Mouse (Mus musculus) kidney, embryonic 16.5 days (tissue): ENCODE results near the gene Trp53tg5. TPM values are rescaled to one million over a fixed set of nuclear protein-coding genes. Genes with fewer than 3 reads are reported as not detected.
A peak's percentile ranks its signal among the peaks of the same experiment; 100 is the strongest.

Experiments used
- ATAC-seq: fragments of 200-750 bp; cut with Nextera tagmentation; 2 replicates; pipeline ENCODE4 v1.8.0; 2017; ENCODE audit warnings: moderate TSS enrichment; ENCODE audit not compliant: low FRiP score, low TSS enrichment
- H3K27ac ChIP-seq: fragments of 300-500 bp; sonication (generic); 2 replicates; pipeline ENCODE4 v1.5.1; 2014; ENCODE audit warnings: low read length
- H3K27me3 ChIP-seq: fragments of 300-500 bp; sonication (generic); 2 replicates; pipeline ENCODE4 v1.6.1; 2014; ENCODE audit warnings: low read length, control low read depth, mixed read lengths; ENCODE audit not compliant: insufficient read depth
- H3K36me3 ChIP-seq: fragments of 300-500 bp; sonication (generic); 2 replicates; pipeline ENCODE4 v1.6.1; 2014; ENCODE audit warnings: low read length, control low read depth, mixed read lengths; ENCODE audit not compliant: insufficient read depth
- H3K4me1 ChIP-seq: fragments of 300-500 bp; sonication (generic); 2 replicates; pipeline ENCODE4 v1.6.1; 2014; ENCODE audit warnings: low read length, control low read depth, mixed read lengths; ENCODE audit not compliant: insufficient read depth
- H3K4me2 ChIP-seq: fragments of 300-500 bp; sonication (generic); replicated peaks from 2 replicates; pipeline ENCODE4 v1.6.1; 2014; ENCODE audit warnings: low read depth, low read length
- H3K4me3 ChIP-seq: fragments of 300-500 bp; sonication (generic); 2 replicates; pipeline ENCODE4 v1.5.1; 2014; ENCODE audit warnings: mild to moderate bottlenecking, low read length
- H3K9ac ChIP-seq: fragments of 300-500 bp; sonication (generic); replicated peaks from 2 replicates; pipeline ENCODE4 v1.6.1; 2014; ENCODE audit warnings: low read length
- H3K9me3 ChIP-seq: fragments of 300-500 bp; sonication (generic); 2 replicates; pipeline ENCODE4 v1.6.1; 2016; ENCODE audit warnings: low read length, control low read depth
- WGBS: fragments of 180-500 bp; shearing (Covaris S2); extraction: QIAGEN DNeasy Blood & Tissue Kit; methylation state at CpG from one replicate; pipeline ENCODE4 v1.1.7; 2014; 5-methylcytosine and 5-hydroxymethylcytosine counted together
- polyA plus RNA-seq: library from polyadenylated mRNA; unstranded; fragments of >200 nt; fragmentation: Nextera tagmentation; extraction: Ambion mirVana; gene quantifications from 2 replicates; pipeline ENCODE4 v1.2.1, GENCODE M21; 2015

Trp53tg5 gene
- polyA plus RNA-seq, 1 experiment from 2014 or later, result not detected

GRCm38 (mm10) chr2:164443460-164444000, 30.0 kb downstream of the Trp53tg5 start, which contains the start of gene Sdc4:
Gene Sdc4 (minus strand): TSS chr2:164443887.
- H3K9me3 ChIP-seq, result no peaks in the 10 kb centered on the region
- H3K4me2 ChIP-seq, result peak within 1 kb of the TSS; percentile 58
- H3K4me3 ChIP-seq, result peak within 1 kb of the TSS; percentile 76
- H3K9ac ChIP-seq, result peak within 1 kb of the TSS; percentile 82
- H3K4me1 ChIP-seq, result peaks cover 38% of the 10 kb centered on the region
- no peaks in the 10 kb centered on the region for H3K27me3 ChIP-seq
- no peaks in the 10 kb centered on the region for H3K36me3 ChIP-seq
- 8% methylated on average over 18 of the region's 18 CpGs for WGBS
- no peak for ATAC-seq
- H3K27ac ChIP-seq, result peak within 1 kb of the TSS; percentile 87

GRCm38 (mm10) chr2:164443051-164443437, 30.5 kb downstream of the Trp53tg5 start:
- peak; percentile 95 for ATAC-seq
- H3K36me3 ChIP-seq, result no peaks in the 10 kb centered on the region
- peak overlapping the region; percentile 76 for H3K4me3 ChIP-seq
- H3K27me3 ChIP-seq, result no peaks in the 10 kb centered on the region
- H3K9ac ChIP-seq, result peak overlapping the region; percentile 82
- peak overlapping the region; percentile 87 for H3K27ac ChIP-seq
- 0% methylated on average over 26 of the region's 26 CpGs for WGBS
- peaks cover 42% of the 10 kb centered on the region for H3K4me1 ChIP-seq
- H3K9me3 ChIP-seq, result no peaks in the 10 kb centered on the region
- H3K4me2 ChIP-seq, result peak overlapping the region; percentile 58

GRCm38 (mm10) chr2:164442315-164443050, 31.0 kb downstream of the Trp53tg5 start:
- no peaks in the 10 kb centered on the region for H3K9me3 ChIP-seq
- peak overlapping the region; percentile 58 for H3K4me2 ChIP-seq
- no peaks in the 10 kb centered on the region for H3K27me3 ChIP-seq
- H3K36me3 ChIP-seq, result no peaks in the 10 kb centered on the region
- peaks cover 48% of the 10 kb centered on the region for H3K4me1 ChIP-seq
- H3K4me3 ChIP-seq, result peak overlapping the region; percentile 76
- H3K27ac ChIP-seq, result peak overlapping the region; percentile 87
- 1% methylated on average over 29 of the region's 29 CpGs for WGBS
- peak; percentile 66 for ATAC-seq
- H3K9ac ChIP-seq, result peak overlapping the region; percentile 82

GRCm38 (mm10) chr2:164441731-164442130, 31.8 kb downstream of the Trp53tg5 start:
- Histone ChIP-seq H3K4me2 (peak overlapping the region; percentile 58), H3K27ac (peak overlapping the region; percentile 87), H3K4me3 (peak overlapping the region; percentile 76), H3K36me3 (no peaks in the 10 kb centered on the region), H3K9me3 (no peaks in the 10 kb centered on the region), H3K27me3 (no peaks in the 10 kb centered on the region), H3K4me1 (peaks cover 56% of the 10 kb centered on the region), H3K9ac (peak overlapping the region; percentile 82)
- ATAC-seq, result no peak
- 18% methylated on average over 7 of the region's 7 CpGs for WGBS

GRCm38 (mm10) chr2:164441155-164441554, 32.4 kb downstream of the Trp53tg5 start:
- no peak for ATAC-seq
- peaks cover 61% of the 10 kb centered on the region for H3K4me1 ChIP-seq
- no peaks in the 10 kb centered on the region for H3K27me3 ChIP-seq
- H3K4me3 ChIP-seq, result peak overlapping the region; percentile 76
- H3K9ac ChIP-seq, result peak overlapping the region; percentile 82
- no peaks in the 10 kb centered on the region for H3K36me3 ChIP-seq
- H3K4me2 ChIP-seq, result peak overlapping the region; percentile 58
- H3K27ac ChIP-seq, result peak overlapping the region; percentile 87
- 24% methylated on average over 8 of the region's 8 CpGs for WGBS
- no peaks in the 10 kb centered on the region for H3K9me3 ChIP-seq

- H3K27ac ChIP-seq, result 0 out of 2 replicates have a peak overlapping the region, but pooled peaks have one; percentile 95
- 55% methylated on average over 5 of the region's 5 CpGs for WGBS
These were observed 33.2 kb downstream of the Trp53tg5 start for GRCm38 (mm10) chr2:164440314-164440713.

GRCm38 (mm10) chr2:164439001-164439421, 34.5 kb downstream of the Trp53tg5 start:
- Histone ChIP-seq H3K9me3 (no peaks in the 10 kb centered on the region), H3K9ac (peak overlapping the region; percentile 39; the same call in 1 of the 2 replicates), H3K4me2 (peak overlapping the region; percentile 45), H3K4me3 (peak overlapping the region; percentile 16), H3K27ac (peak overlapping the region; percentile 95), H3K36me3 (no peaks in the 10 kb centered on the region), H3K4me1 (peaks cover 83% of the 10 kb centered on the region), H3K27me3 (no peaks in the 10 kb centered on the region)
- no peak for ATAC-seq
- 65% methylated on average over 3 of the region's 3 CpGs for WGBS

More at GRCm38 (mm10) chr2:164440314-164440713, 33.2 kb downstream of the Trp53tg5 start:
- Histone ChIP-seq H3K27me3 (no peaks in the 10 kb centered on the region), H3K9ac (0 out of 2 replicates have a peak overlapping the region, but pooled peaks have one; percentile 82), H3K9me3 (no peaks in the 10 kb centered on the region), H3K4me3 (peak overlapping the region; percentile 76; the same call in 1 of the 2 replicates), H3K4me1 (peaks cover 70% of the 10 kb centered on the region), H3K36me3 (no peaks in the 10 kb centered on the region), H3K4me2 (peak overlapping the region; percentile 58)
- no peak for ATAC-seq

- no peaks in the 10 kb centered on the region for H3K36me3 ChIP-seq
- H3K9ac ChIP-seq, result 0 out of 2 replicates have a peak overlapping the region, but pooled peaks have one; percentile 39
- H3K4me2 ChIP-seq, result peak overlapping the region; percentile 45
- H3K27ac ChIP-seq, result peak overlapping the region; percentile 95
- H3K4me3 ChIP-seq, result peak overlapping the region; percentile 16
- peaks cover 83% of the 10 kb centered on the region for H3K4me1 ChIP-seq
- 24% methylated on average over 8 of the region's 8 CpGs for WGBS
- no peak for ATAC-seq
- no peaks in the 10 kb centered on the region for H3K27me3 ChIP-seq
- H3K9me3 ChIP-seq, result no peaks in the 10 kb centered on the region
These were observed 35.3 kb downstream of the Trp53tg5 start for GRCm38 (mm10) chr2:164438257-164438656.

- ATAC-seq, result peak; percentile 22; the same call in 1 of the 2 replicates
- Histone ChIP-seq H3K27ac (peak overlapping the region; percentile 95), H3K9ac (no peak overlapping the region), H3K4me3 (0 out of 2 replicates have a peak overlapping the region, but pooled peaks have one; percentile 16), H3K36me3 (no peaks in the 10 kb centered on the region), H3K4me1 (peaks cover 88% of the 10 kb centered on the region), H3K9me3 (no peaks in the 10 kb centered on the region), H3K27me3 (no peaks in the 10 kb centered on the region), H3K4me2 (peak overlapping the region; percentile 45)
- 19% methylated on average over 6 of the region's 6 CpGs for WGBS
These were observed 35.8 kb downstream of the Trp53tg5 start for GRCm38 (mm10) chr2:164437710-164438109.
